In genomic region chr6:88770981-88771380, GRCm38 (mm10) we compare ENCODE assay signal across 22 mouse cellular contexts. TPM values are rescaled to one million over a fixed set of nuclear protein-coding genes. Genes with fewer than 3 reads are reported as not detected.
DNase-seq lines count a peak whose midpoint lies in the region; ATAC-seq lines count a peak whose summit lies in the region.
"Had no signal": no experiment of that assay in that cellular context is flagged by ENCODE, and none has a peak within 500 bp of the region (broad histone marks: within the 10 kb centered on the region; RNA-seq: fewer than 3 reads in every experiment).

No protein-coding gene starts in this region.

- no peaks in the 10 kb centered on the region for H3K9me3 ChIP-seq in forebrain, embryonic 13.5 days (replicated peaks)
- H3K9me3 ChIP-seq in forebrain, embryonic 10.5 days = no peaks in the 10 kb centered on the region
- no peaks in the 10 kb centered on the region for H3K9me3 ChIP-seq in liver, embryonic 15.5 days (replicated peaks)
- H3K9me3 ChIP-seq in midbrain, embryonic 15.5 days = no peaks in the 10 kb centered on the region
- H3K9me3 ChIP-seq: embryonic facial prominence, embryonic 15.5 days; heart, embryonic 15.5 days; hindbrain, embryonic 13.5 days had no signal

- peaks cover 17% of the 10 kb centered on the region for H3K4me1 ChIP-seq in forebrain, embryonic 13.5 days
- peaks cover 34% of the 10 kb centered on the region for H3K4me1 ChIP-seq in forebrain, embryonic 10.5 days
- H3K4me1 ChIP-seq in liver, embryonic 15.5 days (replicated peaks) = peaks cover 64% of the 10 kb centered on the region
- peaks cover 4% of the 10 kb centered on the region; the same call in 1 of the 2 replicates for H3K4me1 ChIP-seq in midbrain, embryonic 15.5 days

- peak overlapping the region; percentile 62 for H3K27ac ChIP-seq in forebrain, embryonic 13.5 days
- no peak overlapping the region for H3K27ac ChIP-seq in forebrain, embryonic 10.5 days
- H3K27ac ChIP-seq in liver, embryonic 15.5 days (replicated peaks) = 0 out of 2 replicates have a peak overlapping the region, but pooled peaks have one; percentile 4
- H3K27ac ChIP-seq in midbrain, embryonic 15.5 days = no peak overlapping the region
- H3K27ac ChIP-seq: embryonic facial prominence, embryonic 15.5 days; heart, embryonic 15.5 days; hindbrain, embryonic 13.5 days; hindbrain, postnatal 0 days had no signal

- H3K27me3 ChIP-seq in forebrain, embryonic 13.5 days = 0 out of 2 replicates have a peak, but pooled peaks cover 3% of the 10 kb centered on the region
- H3K27me3 ChIP-seq in forebrain, embryonic 10.5 days (ENCODE audit: poor library complexity, severe bottlenecking) = 0 out of 2 replicates have a peak, but pooled peaks cover 4% of the 10 kb centered on the region
- H3K27me3 ChIP-seq in liver, embryonic 15.5 days = no peaks in the 10 kb centered on the region; the same call in 1 of the 2 replicates
- H3K27me3 ChIP-seq in midbrain, embryonic 15.5 days (replicated peaks) = no peaks in the 10 kb centered on the region
- H3K27me3 ChIP-seq: embryonic facial prominence, embryonic 15.5 days; heart, embryonic 15.5 days; hindbrain, embryonic 13.5 days; Patski had no signal

- no peak overlapping the region for H3K4me2 ChIP-seq in forebrain, embryonic 13.5 days
- no peak overlapping the region for H3K4me2 ChIP-seq in liver, embryonic 15.5 days
- H3K4me2 ChIP-seq in midbrain, embryonic 15.5 days = no peak overlapping the region
- H3K4me2 ChIP-seq: embryonic facial prominence, embryonic 15.5 days; heart, embryonic 11.5 days; heart, embryonic 15.5 days; hindbrain, embryonic 13.5 days had no signal

- no peak overlapping the region for H3K9ac ChIP-seq in forebrain, embryonic 13.5 days
- H3K9ac ChIP-seq in liver, embryonic 15.5 days = no peak overlapping the region
- no peak overlapping the region for H3K9ac ChIP-seq in midbrain, embryonic 15.5 days
- H3K9ac ChIP-seq: embryonic facial prominence, embryonic 15.5 days; heart, embryonic 15.5 days; hindbrain, embryonic 13.5 days had no signal

- no peak for ATAC-seq in forebrain, embryonic 13.5 days
- no peak for ATAC-seq in liver, embryonic 15.5 days (ENCODE audit: insufficient read depth)
- ATAC-seq in midbrain, embryonic 15.5 days (replicated peaks) = no peak
- ATAC-seq: activated CD4-positive, CD25-positive, alpha-beta regulatory T cell, adult 4 months; hindbrain, postnatal 0 days; Patski had no signal

- no peak overlapping the region for H3K4me3 ChIP-seq in forebrain, embryonic 13.5 days
- no peak overlapping the region for H3K4me3 ChIP-seq in forebrain, embryonic 10.5 days
- no peak overlapping the region for H3K4me3 ChIP-seq in liver, embryonic 15.5 days (replicated peaks)
- no peak overlapping the region for H3K4me3 ChIP-seq in midbrain, embryonic 15.5 days
- H3K4me3 ChIP-seq: embryonic facial prominence, embryonic 15.5 days; erythroblast, embryonic 14.5 days; heart, embryonic 15.5 days; hindbrain, embryonic 13.5 days had no signal

- no peak for DNase-seq in forebrain, embryonic 10.5 days (ENCODE audit: extremely low spot score, low spot score)
- peak; percentile 90 for DNase-seq in heart, adult 11 months
- DNase-seq in heart, adult 8-10 months (ENCODE audit: low spot score) = no peak
- DNase-seq in liver = no peak
- DNase-seq: adrenal gland, postnatal 14 days; cerebellum, adult 18-20 months; cerebellum, adult 9-11 months; cerebellum, postnatal 36 days; gastrocnemius, postnatal 10 days; heart, postnatal 14 days; kidney, adult 11 months had no signal

- WGBS in forebrain, embryonic 13.5 days = 91% methylated on average over 5 of the region's 5 CpGs
- 90% methylated on average over 5 of the region's 5 CpGs for WGBS in forebrain, embryonic 10.5 days
- 88% methylated on average over 5 of the region's 5 CpGs for WGBS in liver, embryonic 15.5 days (ENCODE audit: insufficient replicate concordance)
- 80% methylated on average over 5 of the region's 5 CpGs for whole genome bisulfite sequencing in midbrain, embryonic 15.5 days

- H3K36me3 ChIP-seq in forebrain, embryonic 13.5 days (ENCODE audit: poor library complexity, severe bottlenecking) = no peaks in the 10 kb centered on the region
- H3K36me3 ChIP-seq in forebrain, embryonic 10.5 days (replicated peaks) = no peaks in the 10 kb centered on the region
- peaks cover 75% of the 10 kb centered on the region for H3K36me3 ChIP-seq in liver, embryonic 15.5 days (replicated peaks)
- H3K36me3 ChIP-seq in midbrain, embryonic 15.5 days (replicated peaks) = no peaks in the 10 kb centered on the region
- H3K36me3 ChIP-seq: embryonic facial prominence, embryonic 15.5 days; heart, embryonic 15.5 days; hindbrain, embryonic 13.5 days had no signal

RNA-seq across cellular contexts. Expression of gene Mgll, which starts 46.8 kb away (rescaled TPM):
- 9.0 and 11.2 TPM in 2 replicates for polyA plus RNA-seq in forebrain, embryonic 13.5 days (2015; fragmentation: Nextera tagmentation; extraction: Ambion mirVana)
- polyA plus RNA-seq in forebrain, embryonic 10.5 days (2016; fragmentation: Nextera tagmentation; extraction: Ambion mirVana) = 5.8 and 7.4 TPM in 2 replicates
- 100 to 1,000 TPM in 2 of 4 experiments, 10 to 100 TPM in 2; 74.8 to 134 (median 102) TPM for total RNA-seq in heart, adult 8-10 months (2022)
- polyA plus RNA-seq in liver, embryonic 15.5 days (2015; fragmentation: Nextera tagmentation; extraction: Ambion mirVana) = 69.7 and 71.6 TPM in 2 replicates
- polyA plus RNA-seq in midbrain, embryonic 15.5 days (2015; fragmentation: Nextera tagmentation; extraction: Ambion mirVana) = 30.7 and 36.2 TPM in 2 replicates

Comparison
In these comparisons a context has a peak if more than half of its experiments do, and no peak if none do; other contexts are left out.
1. H3K27ac ChIP-seq: peak in forebrain, embryonic 13.5 days (single experiment) and liver, embryonic 15.5 days (single experiment); none in forebrain, embryonic 10.5 days (single experiment) and midbrain, embryonic 15.5 days (single experiment).